8 mouse cellular contexts compared by ENCODE assay signal in the genomic region with DNA sequence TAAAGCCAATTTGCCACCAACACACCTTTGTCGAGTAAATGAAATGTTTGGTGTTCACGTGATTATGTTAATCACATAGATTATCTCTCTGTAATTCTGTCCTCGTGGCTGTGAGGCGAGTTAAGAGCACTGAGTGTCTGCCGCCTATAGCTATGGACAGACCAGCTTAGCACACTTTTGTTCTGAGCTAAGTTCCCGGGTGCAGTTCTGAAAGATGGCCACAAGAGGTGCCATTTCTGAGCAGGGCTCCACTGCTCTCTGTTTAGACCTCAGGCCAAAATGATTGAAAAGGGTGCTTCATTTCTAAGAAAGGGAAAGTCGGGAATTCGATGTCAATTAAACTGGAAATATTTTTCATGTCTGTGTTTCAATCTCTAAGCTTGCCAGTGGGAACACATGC.
A peak's percentile ranks its signal among the peaks of the same experiment; 100 is the strongest.
DNase-seq lines count a peak whose midpoint lies in the region; ATAC-seq lines count a peak whose summit lies in the region.
"Had no signal": no experiment of that assay in that cellular context is flagged by ENCODE, and none has a peak within 500 bp of the region (broad histone marks: within the 10 kb centered on the region; RNA-seq: fewer than 3 reads in every experiment).

No protein-coding gene starts in this region.

- peak; percentile 40 to 45 for DNase-seq in left cerebral cortex, adult 18-20 months (ENCODE audit: low spot score in 2 of 2)
- DNase-seq in left cerebral cortex, postnatal 36 days (ENCODE audit: low spot score in 2 of 2) = no peak
- DNase-seq in NIH3T3 (ENCODE audit: low read depth) = peak; percentile 8
- DNase-seq in adrenal gland, postnatal 25 days = peak; percentile 13
- peak; percentile 62 for DNase-seq in forebrain, embryonic 14.5 days (ENCODE audit: low spot score)
- peak; percentile 54 for DNase-seq in retina, embryonic 14.5 days (ENCODE audit: low spot score)

- 0 out of 2 replicates have a peak, but pooled peaks have one; percentile 40 for ATAC-seq in forebrain, embryonic 14.5 days
- no peak for ATAC-seq in megakaryocyte, adult 5-6 weeks (ENCODE audit: poor library complexity, severe bottlenecking)

- no peak overlapping the region for H3K9ac ChIP-seq in forebrain, embryonic 14.5 days (ENCODE audit: low read length)
- H3K9ac ChIP-seq: embryonic facial prominence, embryonic 15.5 days had no signal

- H3K4me2 ChIP-seq in forebrain, embryonic 14.5 days (ENCODE audit: low read length) = no peak overlapping the region
- H3K4me2 ChIP-seq: embryonic facial prominence, embryonic 15.5 days had no signal

- no peaks in the 10 kb centered on the region for H3K36me3 ChIP-seq in forebrain, embryonic 14.5 days (ENCODE audit: control insufficient read depth, insufficient read depth, low read length)
- H3K36me3 ChIP-seq: embryonic facial prominence, embryonic 15.5 days had no signal

- H3K4me1 ChIP-seq in forebrain, embryonic 14.5 days (ENCODE audit: control insufficient read depth, insufficient read depth, low read length) = 0 out of 2 replicates have a peak, but pooled peaks cover 3% of the 10 kb centered on the region
- H3K4me1 ChIP-seq: embryonic facial prominence, embryonic 15.5 days had no signal

- H3K27ac ChIP-seq in forebrain, embryonic 14.5 days (ENCODE audit: low read depth, low read length) = no peak overlapping the region
- H3K27ac ChIP-seq: embryonic facial prominence, embryonic 15.5 days had no signal

- H3K9me3 ChIP-seq in forebrain, embryonic 14.5 days (replicated peaks; ENCODE audit: control insufficient read depth, low read length) = no peaks in the 10 kb centered on the region
- H3K9me3 ChIP-seq: embryonic facial prominence, embryonic 15.5 days had no signal

- H3K4me3 ChIP-seq in forebrain, embryonic 14.5 days (ENCODE audit: low read depth, low read length) = no peak overlapping the region
- H3K4me3 ChIP-seq: embryonic facial prominence, embryonic 15.5 days had no signal

- WGBS in forebrain, embryonic 14.5 days = 13% methylated on average over 8 of the region's 8 CpGs

- intact Hi-C loops in left cerebral cortex, postnatal 36 days (cut with DNase I) = no loop called here

- no peaks in the 10 kb centered on the region for H3K27me3 ChIP-seq in forebrain, embryonic 14.5 days (replicated peaks; ENCODE audit: control insufficient read depth, insufficient read depth, low read length)
- H3K27me3 ChIP-seq: embryonic facial prominence, embryonic 15.5 days had no signal

Comparison
In these comparisons a context has a peak if more than half of its experiments do, and no peak if none do; other contexts are left out.
1. DNase-seq: peak in left cerebral cortex, adult 18-20 months (2 of 2), NIH3T3 (single experiment), adrenal gland, postnatal 25 days (single experiment), forebrain, embryonic 14.5 days (single experiment) and retina, embryonic 14.5 days (single experiment); none in left cerebral cortex, postnatal 36 days (0 of 2).